Mouse (Mus musculus): ENCODE results near the gene Cplane1. TPM values are rescaled to one million over a fixed set of nuclear protein-coding genes. Genes with fewer than 3 reads are reported as not detected.

Cplane1 gene
- polyA plus RNA-seq (2015; fragmentation: Nextera tagmentation; extraction: Ambion mirVana): 4.3 and 5.6 TPM in 2 replicates

DNA sequence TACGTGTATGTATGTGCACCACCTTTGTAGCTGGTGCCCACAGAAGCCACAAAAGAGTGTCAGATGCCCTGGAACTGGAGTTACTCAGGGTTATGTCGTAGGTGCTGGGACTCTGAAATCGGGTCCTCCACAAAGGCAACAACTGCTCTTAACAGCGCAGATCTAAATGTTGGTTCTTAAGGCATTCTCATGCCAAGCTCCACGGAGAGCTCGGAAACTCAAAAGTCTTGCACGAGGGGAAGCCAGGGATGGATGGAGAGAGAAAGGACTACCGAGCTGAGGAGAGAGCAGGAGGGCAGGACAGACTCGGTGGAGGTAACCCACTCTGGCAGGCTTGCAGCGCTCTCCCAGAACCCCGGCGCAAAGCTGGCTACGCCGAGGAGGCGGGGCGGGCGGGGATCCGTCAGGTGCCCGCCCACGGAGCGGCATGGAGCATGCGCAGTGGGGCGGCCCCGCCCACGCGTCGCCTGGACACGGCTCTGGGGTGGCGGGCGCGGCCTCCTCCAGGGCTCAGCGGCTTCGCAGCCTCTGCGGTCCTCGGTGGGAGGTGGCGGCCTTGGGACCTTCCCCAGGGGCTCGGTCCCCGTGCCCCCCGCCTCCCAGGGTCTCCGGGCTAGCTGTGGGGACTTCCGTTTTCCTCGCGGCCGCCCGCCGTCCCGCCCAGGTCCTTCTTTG lies at the start of gene Cplane1:
Gene Cplane1 (plus strand): TSS at position 516 of the 675 bp plus-strand sequence.
- 0 out of 2 replicates have a peak, but pooled peaks cover 2% of the 10 kb centered on the region for H3K36me3 ChIP-seq (ENCODE audit: control insufficient read depth, insufficient read depth, low read length)
- 0 out of 2 replicates have a peak, but pooled peaks cover 3% of the 10 kb centered on the region for H3K4me1 ChIP-seq (ENCODE audit: control insufficient read depth, insufficient read depth, low read length)
- H3K27me3 ChIP-seq (ENCODE audit: control insufficient read depth, insufficient read depth, low read length): no peaks in the 10 kb centered on the region
- H3K9ac ChIP-seq (ENCODE audit: low read length): peak within 1 kb of the TSS; percentile 83
- H3K4me3 ChIP-seq (replicated peaks; ENCODE audit: low read length): peak within 1 kb of the TSS; percentile 76
- WGBS: under 1% methylated on average over 35 of the region's 47 CpGs
- H3K27ac ChIP-seq (ENCODE audit: low read length): peak within 1 kb of the TSS; percentile 34
- ATAC-seq (ENCODE audit: insufficient read depth, low FRiP score): peak; percentile 99
- H3K4me2 ChIP-seq (ENCODE audit: low read depth, low read length): peak within 1 kb of the TSS; percentile 62
- no peaks in the 10 kb centered on the region for H3K9me3 ChIP-seq (replicated peaks; ENCODE audit: control insufficient read depth, low read length)

DNA sequence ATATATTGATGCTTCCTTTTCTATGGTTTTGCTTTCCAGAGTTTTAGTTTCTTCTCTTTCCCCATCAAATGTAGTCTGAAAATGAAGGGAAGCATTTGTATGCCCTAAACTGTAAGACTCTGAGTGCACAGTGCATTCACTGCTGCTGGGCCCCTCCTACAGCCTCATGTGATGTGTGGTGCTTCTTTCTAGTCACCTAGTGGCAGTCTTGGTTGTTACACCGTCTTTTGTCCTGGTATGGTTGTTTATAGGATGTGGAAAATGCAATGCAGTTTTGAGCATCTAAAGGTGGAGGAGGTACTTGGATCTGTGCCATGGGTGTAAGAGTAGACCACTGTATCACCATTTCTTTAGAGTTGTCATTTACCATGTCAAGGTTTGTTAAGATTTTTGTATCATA lies 39.6 kb upstream of the Cplane1 start:
- Histone ChIP-seq H3K36me3 (ENCODE audit: control insufficient read depth, insufficient read depth, low read length) (peaks cover 18% of the 10 kb centered on the region), H3K9ac (ENCODE audit: low read length) (no peak overlapping the region), H3K27ac (ENCODE audit: low read length) (no peak overlapping the region), H3K4me2 (ENCODE audit: low read depth, low read length) (no peak overlapping the region), H3K9me3 (replicated peaks; ENCODE audit: control insufficient read depth, low read length) (no peaks in the 10 kb centered on the region), H3K4me3 (replicated peaks; ENCODE audit: low read length) (no peak overlapping the region), H3K27me3 (ENCODE audit: control insufficient read depth, insufficient read depth, low read length) (no peaks in the 10 kb centered on the region), H3K4me1 (ENCODE audit: control insufficient read depth, insufficient read depth, low read length) (no peaks in the 10 kb centered on the region)
- no peak for ATAC-seq (ENCODE audit: insufficient read depth, low FRiP score)
- WGBS: 74% methylated on average over 1 of the region's 1 CpGs

DNA sequence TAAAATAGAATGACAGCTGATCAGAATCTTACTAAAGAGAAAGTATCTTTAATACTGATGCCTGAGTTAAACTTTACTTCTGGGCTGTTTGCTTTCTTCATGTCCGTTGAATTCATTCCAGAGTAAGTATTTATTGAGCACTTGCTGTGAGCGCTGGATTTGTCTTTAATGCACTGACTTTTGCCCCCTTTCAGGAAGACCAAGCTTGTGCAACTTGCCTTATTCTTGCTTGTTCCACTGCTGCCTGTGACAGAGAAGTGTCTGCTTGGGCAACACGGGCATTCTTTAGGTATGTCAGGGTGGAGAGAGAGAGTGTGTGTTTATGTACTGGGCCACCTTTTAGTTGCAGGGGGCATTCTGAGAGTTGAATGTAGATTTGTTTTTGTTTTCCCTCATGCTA lies 37.6 kb upstream of the Cplane1 start:
- Histone ChIP-seq H3K36me3 (ENCODE audit: control insufficient read depth, insufficient read depth, low read length) (peaks cover 22% of the 10 kb centered on the region), H3K27me3 (ENCODE audit: control insufficient read depth, insufficient read depth, low read length) (no peaks in the 10 kb centered on the region), H3K4me1 (ENCODE audit: control insufficient read depth, insufficient read depth, low read length) (no peaks in the 10 kb centered on the region), H3K4me3 (replicated peaks; ENCODE audit: low read length) (no peak overlapping the region), H3K27ac (ENCODE audit: low read length) (no peak overlapping the region), H3K9ac (ENCODE audit: low read length) (no peak overlapping the region), H3K9me3 (replicated peaks; ENCODE audit: control insufficient read depth, low read length) (no peaks in the 10 kb centered on the region), H3K4me2 (ENCODE audit: low read depth, low read length) (no peak overlapping the region)
- ATAC-seq (ENCODE audit: insufficient read depth, low FRiP score): no peak
- WGBS: 94% methylated on average over 3 of the region's 3 CpGs

DNA sequence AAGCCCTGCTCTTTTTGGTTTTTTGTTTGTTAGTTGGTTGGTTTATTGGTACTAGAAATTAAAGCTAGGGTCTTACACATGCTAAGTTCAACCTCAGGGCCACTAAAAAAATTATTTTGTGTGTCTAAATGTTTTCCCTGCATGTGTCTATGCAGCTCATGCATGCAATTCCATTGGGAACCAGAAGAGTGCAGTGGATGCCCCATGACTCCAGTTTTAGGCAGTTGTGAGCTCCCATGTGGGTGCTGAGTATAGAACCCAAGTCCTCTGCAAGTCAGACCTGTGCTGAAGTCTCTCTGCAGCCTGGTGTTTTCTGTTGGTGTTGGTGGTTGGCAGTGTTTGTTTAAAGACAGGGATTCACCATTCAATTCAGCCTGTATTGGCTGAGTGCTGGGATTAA lies 37.1 kb upstream of the Cplane1 start:
- Histone ChIP-seq H3K4me1 (ENCODE audit: control insufficient read depth, insufficient read depth, low read length) (no peaks in the 10 kb centered on the region), H3K4me3 (replicated peaks; ENCODE audit: low read length) (no peak overlapping the region), H3K27ac (ENCODE audit: low read length) (no peak overlapping the region), H3K9me3 (replicated peaks; ENCODE audit: control insufficient read depth, low read length) (no peaks in the 10 kb centered on the region), H3K9ac (ENCODE audit: low read length) (no peak overlapping the region), H3K27me3 (ENCODE audit: control insufficient read depth, insufficient read depth, low read length) (no peaks in the 10 kb centered on the region), H3K36me3 (ENCODE audit: control insufficient read depth, insufficient read depth, low read length) (peaks cover 22% of the 10 kb centered on the region), H3K4me2 (ENCODE audit: low read depth, low read length) (no peak overlapping the region)
- no peak for ATAC-seq (ENCODE audit: insufficient read depth, low FRiP score)

DNA sequence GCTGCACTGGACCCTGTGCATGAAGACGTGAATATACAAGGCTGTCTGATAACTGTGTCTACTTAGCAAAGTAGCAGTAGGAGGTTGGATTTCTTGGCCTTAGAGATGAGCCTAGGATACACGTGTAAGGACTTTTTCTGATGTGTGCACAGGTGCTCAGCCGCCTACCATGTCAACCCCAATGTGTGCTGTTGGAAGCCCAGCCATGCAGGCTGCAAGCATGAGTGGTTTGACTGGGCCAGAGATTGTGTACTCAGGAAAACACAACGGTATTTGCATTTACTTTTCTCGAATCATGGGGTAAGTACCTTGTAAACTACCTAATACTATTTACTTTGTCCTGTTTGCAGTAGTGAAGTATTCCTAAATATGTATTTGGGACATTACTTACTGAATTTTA lies 33.3 kb upstream of the Cplane1 start:
- H3K4me2 ChIP-seq (ENCODE audit: low read depth, low read length): no peak overlapping the region
- no peaks in the 10 kb centered on the region for H3K9me3 ChIP-seq (replicated peaks; ENCODE audit: control insufficient read depth, low read length)
- 79% methylated on average over 5 of the region's 5 CpGs for WGBS
- H3K4me3 ChIP-seq (replicated peaks; ENCODE audit: low read length): no peak overlapping the region
- H3K27me3 ChIP-seq (ENCODE audit: control insufficient read depth, insufficient read depth, low read length): no peaks in the 10 kb centered on the region
- no peak for ATAC-seq (ENCODE audit: insufficient read depth, low FRiP score)
- H3K9ac ChIP-seq (ENCODE audit: low read length): no peak overlapping the region
- no peak overlapping the region for H3K27ac ChIP-seq (ENCODE audit: low read length)
- H3K36me3 ChIP-seq (ENCODE audit: control insufficient read depth, insufficient read depth, low read length): peaks cover 28% of the 10 kb centered on the region
- H3K4me1 ChIP-seq (ENCODE audit: control insufficient read depth, insufficient read depth, low read length): no peaks in the 10 kb centered on the region

DNA sequence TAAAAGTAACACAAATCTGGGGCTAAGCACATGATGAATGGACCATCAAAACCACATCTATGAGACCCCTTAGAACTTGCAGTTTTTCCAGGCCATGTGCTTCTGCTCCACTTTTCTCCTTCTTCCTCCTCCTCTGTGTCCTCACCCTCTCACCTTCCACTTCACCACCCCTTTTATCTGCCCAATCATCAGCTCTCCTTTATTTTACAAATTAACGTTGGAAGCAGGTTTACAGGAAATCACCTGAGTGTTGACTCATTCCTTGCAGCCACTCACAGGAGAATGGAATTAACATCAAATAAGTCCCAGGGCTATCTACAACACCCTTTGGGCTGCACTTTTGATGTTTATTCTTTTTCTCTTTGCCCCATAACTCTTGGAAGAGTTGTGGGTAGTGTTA lies 7.1 kb upstream of the Cplane1 start:
- WGBS: 82% methylated on average over 1 of the region's 1 CpGs
- H3K27ac ChIP-seq (ENCODE audit: low read length): no peak overlapping the region
- H3K4me2 ChIP-seq (ENCODE audit: low read depth, low read length): no peak overlapping the region
- H3K4me3 ChIP-seq (replicated peaks; ENCODE audit: low read length): no peak overlapping the region
- H3K9ac ChIP-seq (ENCODE audit: low read length): no peak overlapping the region
- H3K36me3 ChIP-seq (ENCODE audit: control insufficient read depth, insufficient read depth, low read length): peaks cover 4% of the 10 kb centered on the region; the same call in 1 of the 2 replicates
- H3K4me1 ChIP-seq (ENCODE audit: control insufficient read depth, insufficient read depth, low read length): no peaks in the 10 kb centered on the region
- H3K9me3 ChIP-seq (replicated peaks; ENCODE audit: control insufficient read depth, low read length): no peaks in the 10 kb centered on the region
- H3K27me3 ChIP-seq (ENCODE audit: control insufficient read depth, insufficient read depth, low read length): no peaks in the 10 kb centered on the region
- no peak for ATAC-seq (ENCODE audit: insufficient read depth, low FRiP score)

DNA sequence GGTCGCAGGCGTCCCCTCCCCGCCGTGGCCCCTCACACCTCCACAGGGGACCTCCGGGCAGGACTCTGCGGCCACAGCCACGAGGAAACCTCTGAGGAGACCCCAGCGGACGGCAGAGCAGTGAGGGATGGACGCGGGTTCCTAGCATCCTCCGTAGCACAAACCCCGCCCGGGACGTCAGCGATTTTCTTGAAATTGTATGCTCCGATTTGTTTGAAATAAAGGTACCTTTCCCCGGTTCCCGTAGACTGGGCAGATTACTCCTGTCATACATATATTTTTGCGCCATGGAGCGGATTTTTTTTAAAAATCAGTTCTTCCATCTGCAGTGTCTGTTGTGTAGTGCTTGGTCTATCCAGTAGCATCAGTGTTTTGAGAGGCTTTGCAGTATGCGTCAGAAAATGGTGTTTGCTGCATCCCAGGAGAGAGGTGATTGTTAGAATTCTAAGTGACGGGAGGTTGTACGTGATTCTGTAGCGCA lies 400 bp downstream of the Cplane1 start:
- 0 out of 2 replicates have a peak, but pooled peaks cover 3% of the 10 kb centered on the region for H3K4me1 ChIP-seq (ENCODE audit: control insufficient read depth, insufficient read depth, low read length)
- no peaks in the 10 kb centered on the region for H3K27me3 ChIP-seq (ENCODE audit: control insufficient read depth, insufficient read depth, low read length)
- H3K9me3 ChIP-seq (replicated peaks; ENCODE audit: control insufficient read depth, low read length): no peaks in the 10 kb centered on the region
- H3K36me3 ChIP-seq (ENCODE audit: control insufficient read depth, insufficient read depth, low read length): 0 out of 2 replicates have a peak, but pooled peaks cover 2% of the 10 kb centered on the region
- peak overlapping the region; percentile 76 for H3K4me3 ChIP-seq (replicated peaks; ENCODE audit: low read length)
- peak; percentile 78 for ATAC-seq (ENCODE audit: insufficient read depth, low FRiP score)
- H3K4me2 ChIP-seq (ENCODE audit: low read depth, low read length): peak overlapping the region; percentile 51
- WGBS: under 1% methylated on average over 25 of the region's 25 CpGs
- peak overlapping the region; percentile 83 for H3K9ac ChIP-seq (ENCODE audit: low read length)
- no peak overlapping the region for H3K27ac ChIP-seq (ENCODE audit: low read length)

DNA sequence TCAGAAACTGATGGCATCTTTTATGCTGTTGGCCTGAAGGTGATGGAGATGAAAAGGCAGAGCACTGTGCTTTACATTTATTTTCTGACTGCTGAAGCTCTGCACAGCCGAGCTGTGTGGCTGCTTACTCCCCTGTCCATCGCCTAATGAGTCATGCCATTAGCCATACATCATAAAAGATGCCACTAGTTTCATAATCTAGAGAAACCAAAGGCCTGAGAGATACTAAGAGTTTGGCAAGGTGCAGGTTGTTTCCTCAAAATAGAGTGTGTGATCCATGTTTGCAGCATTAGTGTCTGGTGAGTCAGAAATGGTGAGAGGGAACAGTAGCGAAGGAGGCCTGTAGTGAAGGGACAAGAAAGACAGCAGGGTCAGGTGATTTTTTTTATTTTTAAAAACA lies 20.7 kb downstream of the Cplane1 start:
- Histone ChIP-seq H3K27ac (ENCODE audit: low read length) (no peak overlapping the region), H3K36me3 (ENCODE audit: control insufficient read depth, insufficient read depth, low read length) (peaks cover 4% of the 10 kb centered on the region; the same call in 1 of the 2 replicates), H3K27me3 (ENCODE audit: control insufficient read depth, insufficient read depth, low read length) (no peaks in the 10 kb centered on the region), H3K4me1 (ENCODE audit: control insufficient read depth, insufficient read depth, low read length) (no peaks in the 10 kb centered on the region), H3K9me3 (replicated peaks; ENCODE audit: control insufficient read depth, low read length) (no peaks in the 10 kb centered on the region), H3K4me3 (replicated peaks; ENCODE audit: low read length) (no peak overlapping the region), H3K9ac (ENCODE audit: low read length) (no peak overlapping the region), H3K4me2 (ENCODE audit: low read depth, low read length) (no peak overlapping the region)
- no peak for ATAC-seq (ENCODE audit: insufficient read depth, low FRiP score)
- WGBS: 88% methylated on average over 3 of the region's 3 CpGs

DNA sequence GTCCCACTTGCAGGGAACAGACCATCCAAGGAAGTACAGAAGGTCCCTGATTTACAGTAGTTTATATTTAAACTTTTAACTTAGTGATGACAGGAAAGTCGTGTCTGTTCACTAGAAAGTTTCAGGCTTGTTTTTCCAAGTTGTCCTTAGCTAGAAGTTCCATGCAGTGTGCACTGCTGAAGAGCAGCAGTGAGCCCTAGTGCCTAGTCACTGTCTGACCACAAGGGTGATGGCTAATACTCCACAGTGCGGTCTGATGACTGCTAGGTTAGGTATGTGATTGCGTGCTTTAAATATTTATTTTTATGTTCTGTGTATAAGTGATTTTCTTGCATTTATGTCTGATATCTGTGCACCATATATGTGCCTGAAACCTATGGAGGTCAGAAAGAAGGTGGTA lies 21.5 kb downstream of the Cplane1 start:
- H3K36me3 ChIP-seq (ENCODE audit: control insufficient read depth, insufficient read depth, low read length): peaks cover 4% of the 10 kb centered on the region; the same call in 1 of the 2 replicates
- no peak overlapping the region for H3K9ac ChIP-seq (ENCODE audit: low read length)
- H3K4me3 ChIP-seq (replicated peaks; ENCODE audit: low read length): no peak overlapping the region
- no peaks in the 10 kb centered on the region for H3K4me1 ChIP-seq (ENCODE audit: control insufficient read depth, insufficient read depth, low read length)
- no peak overlapping the region for H3K4me2 ChIP-seq (ENCODE audit: low read depth, low read length)
- no peaks in the 10 kb centered on the region for H3K27me3 ChIP-seq (ENCODE audit: control insufficient read depth, insufficient read depth, low read length)
- no peaks in the 10 kb centered on the region for H3K9me3 ChIP-seq (replicated peaks; ENCODE audit: control insufficient read depth, low read length)
- 90% methylated on average over 3 of the region's 3 CpGs for WGBS
- H3K27ac ChIP-seq (ENCODE audit: low read length): no peak overlapping the region
- no peak for ATAC-seq (ENCODE audit: insufficient read depth, low FRiP score)
